Mouse (Mus musculus) G1E (cell line): ENCODE data around the gene Pop5.

Experiments
- CTCF ChIP-seq: IDR thresholded peaks from 2 replicates; pipeline ENCODE4 v1.5.1; 2012; ENCODE audit warnings: low read depth, low read length, inconsistent platforms, mixed read lengths
- GATA1 ChIP-seq: IDR thresholded peaks from 2 replicates; pipeline ENCODE4 v1.6.1; 2012; ENCODE audit warnings: borderline replicate concordance, low read length, inconsistent platforms, mixed read lengths

DNA sequence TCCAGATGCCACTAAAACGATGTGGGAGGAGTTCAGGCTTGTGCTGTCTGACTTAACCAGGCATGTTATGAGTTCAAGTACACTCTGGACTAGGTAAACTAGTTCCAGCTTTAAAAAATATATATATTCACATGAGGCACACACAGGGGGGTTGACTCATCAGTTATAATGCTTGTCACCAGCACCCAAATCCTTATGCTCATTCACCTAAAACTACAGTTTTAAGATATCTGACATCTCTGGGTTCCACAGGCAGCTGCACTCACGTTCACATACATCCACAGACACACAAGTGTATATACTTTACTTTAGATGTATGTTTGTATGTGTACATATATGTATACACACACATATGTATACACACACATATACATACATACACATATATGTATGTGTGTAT, 43.1 kb downstream of the Pop5 start:
- TF ChIP-seq GATA1 (no peak), CTCF (no peak)
